Mouse (Mus musculus) layer of hippocampus, adult 8-10 months (tissue): ENCODE measurements around the gene Egr4. TPM values are rescaled to one million over a fixed set of nuclear protein-coding genes. Genes with fewer than 3 reads are reported as not detected.

ENCODE experiments used
- DNase-seq, 2 experiments: peaks; one replicate each; pipeline ENCODE4 v3.0.0; 2022; ENCODE audit warnings: low spot score in 2 of 2
- total RNA-seq, 4 experiments: library from RNA; stranded (reverse); gene quantifications; 2 replicates each; pipeline ENCODE4 v1.2.4; 2022

Gene Egr4
- total RNA-seq, result 10 to 100 TPM; 18.5 to 24.4 (median 20.1) TPM

GRCm38 (mm10) chr6:85513531-85513910 lies at the start of gene Egr4:
TSS of gene Egr4 (minus strand) at chr6:85513589.
- DNase-seq, result peak; percentile 90 to 91

GRCm38 (mm10) chr6:85562374-85562773 lies 49.0 kb upstream of the Egr4 start:
- DNase-seq, result no peak

GRCm38 (mm10) chr6:85547642-85548041 lies 34.3 kb upstream of the Egr4 start:
- DNase-seq, result no peak

- DNase-seq, result peak; percentile 49 to 68
Observed at GRCm38 (mm10) chr6:85544251-85544881, 31.0 kb upstream of the Egr4 start.

GRCm38 (mm10) chr6:85543351-85544175 lies 30.2 kb upstream of the Egr4 start:
- DNase-seq, result no peak

GRCm38 (mm10) chr6:85522825-85523224 lies 9.4 kb upstream of the Egr4 start:
- DNase-seq, result peak; percentile 54 to 77

- DNase-seq, result no peak
Observed at GRCm38 (mm10) chr6:85522026-85522425, 8.6 kb upstream of the Egr4 start.

- peak in 1 of 2 experiments; percentile 42 for DNase-seq
Observed at GRCm38 (mm10) chr6:85518091-85518693, 4.8 kb upstream of the Egr4 start.

GRCm38 (mm10) chr6:85515941-85516340 lies 2.6 kb upstream of the Egr4 start:
- DNase-seq, result no peak

GRCm38 (mm10) chr6:85512577-85513530 lies 535 bp downstream of the Egr4 start:
- DNase-seq, result peak in 1 of 2 experiments; percentile 31

- DNase-seq, result no peak
Observed at GRCm38 (mm10) chr6:85512056-85512440, 1.3 kb downstream of the Egr4 start.

- DNase-seq, result no peak
Observed at GRCm38 (mm10) chr6:85511286-85512055, 1.9 kb downstream of the Egr4 start.

- peak in 1 of 2 experiments; percentile 84 for DNase-seq
Observed at GRCm38 (mm10) chr6:85510476-85510875, 2.9 kb downstream of the Egr4 start.

GRCm38 (mm10) chr6:85508602-85509001 lies 4.8 kb downstream of the Egr4 start:
- DNase-seq, result no peak

GRCm38 (mm10) chr6:85504908-85505307 lies 8.5 kb downstream of the Egr4 start:
- DNase-seq, result no peak

- peak in 1 of 2 experiments; percentile 67 for DNase-seq
Observed at GRCm38 (mm10) chr6:85502911-85503250, 10.5 kb downstream of the Egr4 start, which contains the start of gene Fbxo41. TSS of gene Fbxo41 (minus strand) at chr6:85502994.

- DNase-seq, result peak in 1 of 2 experiments; percentile 46
Observed at GRCm38 (mm10) chr6:85502103-85502910, 11.1 kb downstream of the Egr4 start.

GRCm38 (mm10) chr6:85501571-85502102 lies 11.8 kb downstream of the Egr4 start:
- no peak for DNase-seq

- DNase-seq, result no peak
Observed at GRCm38 (mm10) chr6:85500416-85500815, 13.0 kb downstream of the Egr4 start.
